Mouse (Mus musculus): Measurements from ENCODE around the gene Olfr920.

Gene Olfr920

GRCm38 (mm10) chr9:38751999-38752398, at the start of gene Olfr920:
Gene Olfr920, plus strand, starts transcription at chr9:38752299.
- DNase-seq, result no peak

DNA sequence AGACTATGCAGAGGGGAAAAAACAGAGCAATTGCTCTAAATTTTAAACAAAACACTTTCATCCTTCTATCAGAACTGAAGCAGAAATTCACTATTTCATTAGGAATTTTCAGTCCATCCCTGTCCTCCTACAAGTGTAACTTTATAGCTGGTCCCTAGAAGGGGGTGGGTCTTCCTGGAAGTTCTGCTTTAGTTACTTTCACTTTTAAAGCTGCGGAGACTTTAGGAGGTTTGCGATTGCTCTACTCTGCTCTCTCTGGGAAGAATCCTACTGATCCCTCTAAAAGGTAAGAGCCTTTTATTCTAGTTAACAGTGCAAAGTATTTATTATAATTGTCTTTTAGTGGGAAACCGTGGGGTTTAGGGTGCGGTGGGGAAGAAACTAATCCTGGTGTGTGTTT, 34.0 kb upstream of the Olfr920 start, which contains the start of gene Vwa5a:
Gene Vwa5a (plus strand): TSS at position 167 of the 400 bp plus-strand sequence.
- DNase-seq, result no peak

DNA sequence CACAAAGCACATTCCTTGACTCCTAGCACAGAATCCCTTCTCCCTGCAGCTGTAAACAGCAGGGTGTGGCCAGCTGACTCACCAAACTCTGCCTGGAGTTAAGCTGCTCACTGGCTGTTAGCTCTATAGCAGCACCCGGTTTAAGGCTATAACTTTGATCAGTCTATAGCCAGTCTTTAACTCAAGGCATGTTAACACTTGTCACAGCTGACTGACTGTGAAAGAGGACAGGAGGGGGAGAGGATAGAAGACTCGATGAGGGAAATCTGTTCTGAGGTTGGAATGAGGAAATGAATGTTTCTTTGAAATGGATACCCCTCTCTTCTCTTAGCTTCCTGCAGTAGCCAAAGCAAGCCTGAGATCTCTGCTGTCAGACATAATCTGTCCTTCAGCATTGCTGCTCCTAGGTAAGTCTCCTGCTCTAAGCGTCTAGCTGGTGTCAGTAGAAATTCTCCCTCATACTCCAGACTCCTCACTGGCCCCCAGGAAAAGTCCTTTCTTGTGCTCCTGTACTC, 33.1 kb upstream of the Olfr920 start:
- no peak for DNase-seq

DNA sequence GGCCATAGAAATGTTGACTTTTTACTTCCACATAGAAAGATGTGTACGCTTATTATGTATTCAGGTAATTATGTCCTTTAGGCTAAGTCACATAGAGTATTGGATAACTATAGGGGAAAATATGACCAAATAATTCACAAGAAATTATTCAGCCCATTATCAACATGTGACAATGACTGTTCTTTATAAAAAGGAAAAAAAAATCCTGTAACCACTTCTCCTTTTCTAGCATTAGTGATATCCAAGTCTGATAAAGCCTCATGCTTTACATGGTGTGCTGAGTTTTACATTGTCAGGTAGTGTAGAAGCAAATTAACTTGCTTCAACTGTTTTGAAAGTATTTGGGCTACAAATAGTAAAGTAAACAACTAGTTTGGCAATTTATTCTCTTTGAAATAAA, 28.1 kb upstream of the Olfr920 start:
- DNase-seq, result no peak

DNA sequence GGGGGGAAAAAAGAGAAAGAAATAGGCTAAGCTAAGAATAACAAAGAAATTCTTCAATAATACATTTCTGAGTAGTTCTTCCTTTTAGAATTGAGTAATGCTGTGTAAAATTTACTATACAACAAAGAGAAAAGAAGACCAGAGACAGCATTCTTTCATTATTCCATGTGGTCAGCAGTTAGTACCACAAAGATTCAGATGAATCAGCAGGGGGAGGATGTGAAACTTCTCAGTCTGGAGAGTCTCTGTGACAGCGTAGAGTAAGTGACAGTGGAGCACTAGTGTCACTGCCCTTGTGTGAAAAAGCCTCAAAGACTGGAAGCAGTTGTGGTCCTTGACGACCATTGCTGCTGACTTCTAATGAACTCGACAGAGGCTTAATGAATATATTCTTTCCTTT, 23.9 kb upstream of the Olfr920 start:
- DNase-seq, result no peak

GRCm38 (mm10) chr9:38741408-38741807, 10.7 kb upstream of the Olfr920 start:
- no peak for DNase-seq

- DNase-seq, result no peak
Observed at GRCm38 (mm10) chr9:38744619-38745315, 7.3 kb upstream of the Olfr920 start.

- no peak for DNase-seq
Observed at GRCm38 (mm10) chr9:38772768-38773167, 20.7 kb downstream of the Olfr920 start, which contains the start of gene Olfr921. Gene Olfr921, plus strand, starts transcription at chr9:38773068.

DNA sequence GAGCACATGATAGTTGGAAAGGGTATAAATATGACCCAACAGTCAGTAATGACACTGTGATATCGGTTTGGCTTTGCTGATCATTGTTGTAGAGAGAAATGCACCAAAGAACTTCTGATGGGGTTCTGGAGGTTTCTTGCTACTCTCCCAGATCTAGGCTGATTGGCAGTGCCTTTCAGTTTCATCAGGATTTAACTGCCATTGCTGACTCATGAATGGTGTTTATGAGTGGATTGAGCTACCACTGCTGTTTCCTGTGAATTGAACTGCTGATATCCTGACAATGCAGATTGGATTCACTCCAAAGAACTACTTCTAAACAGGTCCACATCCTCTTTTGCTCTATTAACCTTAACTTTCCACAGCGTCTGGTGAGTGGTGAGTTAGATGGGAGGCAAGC, 40.6 kb downstream of the Olfr920 start:
- no peak for DNase-seq

DNA sequence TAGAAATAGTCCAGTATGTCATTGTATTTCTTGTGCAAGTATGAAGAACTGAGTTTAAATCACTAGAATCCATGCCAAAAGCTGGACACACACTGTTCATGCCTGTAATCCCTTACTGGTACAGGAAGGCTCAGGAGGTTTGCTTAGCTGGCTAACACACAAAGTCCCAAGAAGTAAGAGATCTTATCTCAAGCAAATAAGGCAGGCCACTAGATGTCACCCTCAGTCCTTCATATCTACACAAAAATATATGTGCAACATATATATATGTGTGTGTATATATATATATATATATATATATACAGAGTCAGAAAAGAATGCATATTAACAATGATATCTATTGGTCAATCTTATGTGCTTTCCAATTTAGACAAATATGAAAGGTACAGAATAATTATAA, 53.6 kb downstream of the Olfr920 start:
- peak; percentile 8 for DNase-seq

Data from right cerebral cortex, postnatal 4 days (tissue).